7 mouse cellular contexts compared by ENCODE assay signal in the genomic region with DNA sequence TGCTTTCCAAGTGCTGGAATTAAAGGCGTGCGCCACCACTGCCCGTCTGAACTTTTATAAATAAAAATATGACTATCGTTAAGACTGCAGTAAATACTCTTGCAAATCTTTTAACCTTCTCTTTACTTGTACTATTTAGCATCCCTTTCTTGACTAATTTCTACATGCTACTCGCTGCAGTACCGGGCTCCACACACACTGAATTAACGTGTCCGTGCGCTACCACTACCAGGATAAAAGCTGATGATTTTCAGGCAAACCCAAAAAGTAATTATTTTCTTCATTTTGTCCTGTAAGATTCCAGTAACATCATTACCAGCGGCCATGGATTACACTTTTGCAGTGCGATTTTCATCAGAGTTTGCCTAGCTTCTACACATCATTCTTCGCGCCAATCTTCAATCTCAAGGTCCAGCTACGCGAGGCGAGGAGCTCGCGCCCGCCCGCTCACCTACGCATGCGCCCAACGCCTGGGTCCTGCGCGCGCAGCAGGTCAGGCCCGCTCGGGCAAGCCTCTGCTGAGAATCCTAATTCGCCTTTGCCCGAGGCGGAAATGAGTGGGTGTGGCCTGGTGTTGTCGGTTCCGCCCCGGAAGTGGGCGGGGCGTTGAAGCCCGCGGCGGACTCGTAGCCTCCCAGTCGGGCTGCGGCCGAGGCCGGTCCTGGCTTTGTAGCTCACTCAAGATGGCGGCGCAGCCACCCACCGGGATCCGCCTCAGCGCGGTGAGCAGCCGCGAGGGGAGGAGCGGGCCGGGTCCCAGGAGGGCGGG. TPM values are rescaled to one million over a fixed set of nuclear protein-coding genes. Genes with fewer than 3 reads are reported as not detected.
DNase-seq lines count a peak whose midpoint lies in the region; ATAC-seq lines count a peak whose summit lies in the region.

A gene (plus strand): TSS at position 495 of the 769 bp plus-strand sequence.

- DNase-seq in adrenal gland, adult 8-10 months = peak; percentile 99
- DNase-seq in embryo, embryonic 9.5 days (ENCODE audit: extremely low spot score) = peak; percentile 100
- peak; percentile 99 to 100 for DNase-seq in gastrocnemius, postnatal 4 days (ENCODE audit: low spot score in 2 of 2)
- DNase-seq in left cerebral cortex, postnatal 36 days (ENCODE audit: low spot score in 2 of 2) = peak; percentile 99
- peak; percentile 100 for DNase-seq in midbrain, embryonic 11.5 days (ENCODE audit: low spot score, missing footprints)
- peak; percentile 99 for DNase-seq in skeletal muscle tissue, adult 2 months (ENCODE audit: low read depth, low spot score)

- no peaks in the 10 kb centered on the region for H3K36me3 ChIP-seq in intestine, embryonic 16.5 days (ENCODE audit: control insufficient read depth, insufficient read depth, low read length)
- H3K36me3 ChIP-seq in midbrain, embryonic 11.5 days (ENCODE audit: control insufficient read depth, insufficient read depth, low read length) = no peaks in the 10 kb centered on the region; the same call in 1 of the 2 replicates

- 11% methylated on average over 55 of the region's 55 CpGs for WGBS in intestine, embryonic 16.5 days
- 11% methylated on average over 55 of the region's 55 CpGs for WGBS in midbrain, embryonic 11.5 days

- ATAC-seq in intestine, embryonic 16.5 days = peak; percentile 96
- peak; percentile 98 for ATAC-seq in midbrain, embryonic 11.5 days (ENCODE audit: low FRiP score)

- H3K4me3 ChIP-seq in intestine, embryonic 16.5 days (ENCODE audit: low read length) = peak within 1 kb of the TSS; percentile 97
- peak within 1 kb of the TSS; percentile 84 for H3K4me3 ChIP-seq in midbrain, embryonic 11.5 days (ENCODE audit: low read depth, low read length)

- H3K27ac ChIP-seq in intestine, embryonic 16.5 days (ENCODE audit: low read length) = peak within 1 kb of the TSS; percentile 97
- H3K27ac ChIP-seq in midbrain, embryonic 11.5 days (ENCODE audit: low read depth, low read length) = peak within 1 kb of the TSS; percentile 73

- intact Hi-C loops in left cerebral cortex, postnatal 36 days (cut with DNase I) = no loop called here

- no peaks in the 10 kb centered on the region for H3K27me3 ChIP-seq in intestine, embryonic 16.5 days (replicated peaks; ENCODE audit: control insufficient read depth, insufficient read depth, low read length)
- H3K27me3 ChIP-seq in midbrain, embryonic 11.5 days (ENCODE audit: control insufficient read depth, insufficient read depth, low read length) = no peaks in the 10 kb centered on the region; the same call in 1 of the 2 replicates

- peaks cover 17% of the 10 kb centered on the region for H3K4me1 ChIP-seq in intestine, embryonic 16.5 days (ENCODE audit: control insufficient read depth, insufficient read depth, low read length)
- peaks cover 6% of the 10 kb centered on the region for H3K4me1 ChIP-seq in midbrain, embryonic 11.5 days (ENCODE audit: control insufficient read depth, insufficient read depth, low read length)

- peak within 1 kb of the TSS; percentile 98 for H3K9ac ChIP-seq in intestine, embryonic 16.5 days (ENCODE audit: low read depth, low read length)
- peak within 1 kb of the TSS; percentile 93 for H3K9ac ChIP-seq in midbrain, embryonic 11.5 days (ENCODE audit: low read length)

- no peaks in the 10 kb centered on the region for H3K9me3 ChIP-seq in intestine, embryonic 16.5 days (ENCODE audit: control insufficient read depth, low read length)
- H3K9me3 ChIP-seq in midbrain, embryonic 11.5 days (ENCODE audit: control insufficient read depth, low read length) = no peaks in the 10 kb centered on the region

- peak within 1 kb of the TSS; percentile 69 for H3K4me2 ChIP-seq in intestine, embryonic 16.5 days (ENCODE audit: low read depth, low read length)
- H3K4me2 ChIP-seq in midbrain, embryonic 11.5 days = peak within 1 kb of the TSS; percentile 82

RNA-seq across cellular contexts. Expression of the gene that starts here (rescaled TPM):
- 10 to 100 TPM; 28.9 to 51.3 (median 36.0) TPM for total RNA-seq in adrenal gland, adult 8-10 months (2022)
- total RNA-seq in gastrocnemius, postnatal 4 days (2021) = 10 to 100 TPM; 35.5 to 50.6 TPM
- 26.9 and 33.3 TPM in 2 replicates for polyA plus RNA-seq in intestine, embryonic 16.5 days (2015; fragmentation: Nextera tagmentation; extraction: Ambion mirVana)
- 10 to 100 TPM; 21.6 to 33.0 TPM for total RNA-seq in left cerebral cortex, postnatal 36 days (2021)
- polyA plus RNA-seq in midbrain, embryonic 11.5 days (2014; fragmentation: Nextera tagmentation; extraction: Ambion mirVana) = 27.7 and 29.6 TPM in 2 replicates

Comparison
In these comparisons a context has a peak if more than half of its experiments do, and no peak if none do; other contexts are left out.
1. Peak in every context shown above with its lines: DNase-seq, ATAC-seq, H3K4me3 ChIP-seq and H3K27ac ChIP-seq.